Mouse (Mus musculus) embryonic facial prominence, embryonic 15.5 days (tissue): ENCODE data around the gene Gipc3. TPM values are rescaled to one million over a fixed set of nuclear protein-coding genes. Genes with fewer than 3 reads are reported as not detected.
A peak's percentile ranks its signal among the peaks of the same experiment; 100 is the strongest.

Experiments
- ATAC-seq: fragments of 200-750 bp; cut with Nextera tagmentation; 2 replicates; pipeline ENCODE4 v1.8.0; 2017; ENCODE audit warnings: low read depth, moderate TSS enrichment; ENCODE audit not compliant: insufficient number of reproducible peaks, low FRiP score, low TSS enrichment
- H3K27ac ChIP-seq: fragments of 300-500 bp; sonication (generic); replicated peaks from 2 replicates; pipeline ENCODE4 v1.5.1; 2015; ENCODE audit warnings: mild to moderate bottlenecking, inconsistent platforms
- H3K27me3 ChIP-seq: fragments of 300-500 bp; sonication (generic); 2 replicates; pipeline ENCODE4 v1.6.1; 2015; ENCODE audit warnings: inconsistent platforms
- H3K36me3 ChIP-seq: fragments of 300-500 bp; sonication (generic); 2 replicates; pipeline ENCODE4 v1.6.1; 2015; ENCODE audit warnings: mild to moderate bottlenecking, inconsistent platforms
- H3K4me1 ChIP-seq: fragments of 300-500 bp; sonication (generic); 2 replicates; pipeline ENCODE4 v1.6.1; 2015; ENCODE audit warnings: inconsistent platforms
- H3K4me2 ChIP-seq: fragments of 300-500 bp; sonication (generic); replicated peaks from 2 replicates; pipeline ENCODE4 v1.6.1; 2015; ENCODE audit warnings: mild to moderate bottlenecking, inconsistent platforms
- H3K4me3 ChIP-seq: fragments of 300-500 bp; sonication (generic); replicated peaks from 2 replicates; pipeline ENCODE4 v1.5.1; 2015; ENCODE audit warnings: mild to moderate bottlenecking, inconsistent platforms
- H3K9ac ChIP-seq: fragments of 300-500 bp; sonication (generic); 2 replicates; pipeline ENCODE4 v1.6.1; 2015; ENCODE audit warnings: inconsistent platforms
- H3K9me3 ChIP-seq: fragments of 300-500 bp; sonication (generic); replicated peaks from 2 replicates; pipeline ENCODE4 v1.6.1; 2016; ENCODE audit warnings: inconsistent platforms
- WGBS: fragments of 180-500 bp; shearing (Covaris S2); methylation state at CpG from one replicate; pipeline ENCODE4 v1.1.7; 2015; 5-methylcytosine and 5-hydroxymethylcytosine counted together
- polyA plus RNA-seq: library from polyadenylated mRNA; unstranded; fragments of >200 nt; fragmentation: Nextera tagmentation; extraction: Ambion mirVana; gene quantifications from 2 replicates; pipeline ENCODE4 v1.2.1, GENCODE M21; 2015

Gene Gipc3
- polyA plus RNA-seq, 1 experiment from 2014 or later, result 0.29 TPM

- ATAC-seq, result no peak
- Histone ChIP-seq H3K4me3 (no peak overlapping the region), H3K36me3 (no peaks in the 10 kb centered on the region), H3K27me3 (peaks cover 15% of the 10 kb centered on the region), H3K9ac (no peak overlapping the region), H3K27ac (no peak overlapping the region), H3K9me3 (no peaks in the 10 kb centered on the region), H3K4me1 (peaks cover 55% of the 10 kb centered on the region), H3K4me2 (no peak overlapping the region)
- 86% methylated on average over 6 of the region's 6 CpGs for WGBS
These were observed 47.9 kb downstream of the Gipc3 start for GRCm38 (mm10) chr10:81295185-81295584.

GRCm38 (mm10) chr10:81294442-81294841, 48.6 kb downstream of the Gipc3 start:
- Histone ChIP-seq H3K4me1 (peaks cover 56% of the 10 kb centered on the region), H3K36me3 (no peaks in the 10 kb centered on the region), H3K27me3 (peaks cover 20% of the 10 kb centered on the region), H3K9ac (0 out of 2 replicates have a peak overlapping the region, but pooled peaks have one; percentile 63), H3K4me2 (peak overlapping the region; percentile 88), H3K4me3 (peak overlapping the region; percentile 75), H3K27ac (no peak overlapping the region), H3K9me3 (no peaks in the 10 kb centered on the region)
- 40% methylated on average over 8 of the region's 8 CpGs for WGBS
- ATAC-seq, result no peak

- H3K9ac ChIP-seq, result peak overlapping the region; percentile 63
- H3K9me3 ChIP-seq, result no peaks in the 10 kb centered on the region
- H3K36me3 ChIP-seq, result no peaks in the 10 kb centered on the region
- H3K27me3 ChIP-seq, result peaks cover 20% of the 10 kb centered on the region
- peak overlapping the region; percentile 75 for H3K4me3 ChIP-seq
- peak overlapping the region; percentile 88 for H3K4me2 ChIP-seq
- no peak for ATAC-seq
- peaks cover 52% of the 10 kb centered on the region for H3K4me1 ChIP-seq
- 3% methylated on average over 25 of the region's 25 CpGs for WGBS
- H3K27ac ChIP-seq, result peak overlapping the region; percentile 87
These were observed 49.6 kb downstream of the Gipc3 start for GRCm38 (mm10) chr10:81293334-81294030.

- H3K9me3 ChIP-seq, result no peaks in the 10 kb centered on the region
- H3K4me3 ChIP-seq, result peak within 1 kb of the TSS; percentile 75
- peak; percentile 95 for ATAC-seq
- under 1% methylated on average over 78 of the region's 80 CpGs for WGBS
- H3K36me3 ChIP-seq, result no peaks in the 10 kb centered on the region
- H3K9ac ChIP-seq, result peak within 1 kb of the TSS; percentile 63
- H3K27ac ChIP-seq, result peak within 1 kb of the TSS; percentile 87
- peaks cover 20% of the 10 kb centered on the region for H3K27me3 ChIP-seq
- H3K4me1 ChIP-seq, result peaks cover 51% of the 10 kb centered on the region
- peak within 1 kb of the TSS; percentile 88 for H3K4me2 ChIP-seq
These were observed 50.3 kb downstream of the Gipc3 start, which contains the start of gene Pip5k1c for GRCm38 (mm10) chr10:81292554-81293333. TSS of gene Pip5k1c (plus strand) at chr10:81292963.

- Histone ChIP-seq H3K36me3 (no peaks in the 10 kb centered on the region), H3K4me3 (peak within 1 kb of the TSS; percentile 75), H3K4me2 (peak within 1 kb of the TSS; percentile 88), H3K4me1 (peaks cover 46% of the 10 kb centered on the region), H3K9ac (no peak within 1 kb of the TSS), H3K27ac (peak within 1 kb of the TSS; percentile 75), H3K27me3 (peaks cover 20% of the 10 kb centered on the region), H3K9me3 (no peaks in the 10 kb centered on the region)
- 62% methylated on average over 9 of the region's 9 CpGs for WGBS
- no peak for ATAC-seq
These were observed 51.5 kb downstream of the Gipc3 start, which contains the start of gene Tjp3 for GRCm38 (mm10) chr10:81291511-81292104. TSS of gene Tjp3 (minus strand) at chr10:81291581.

- Histone ChIP-seq H3K4me1 (peaks cover 47% of the 10 kb centered on the region), H3K27ac (peak overlapping the region; percentile 75), H3K9ac (no peak overlapping the region), H3K4me2 (peak overlapping the region; percentile 24), H3K27me3 (peaks cover 20% of the 10 kb centered on the region), H3K36me3 (no peaks in the 10 kb centered on the region), H3K9me3 (no peaks in the 10 kb centered on the region), H3K4me3 (peak overlapping the region; percentile 19)
- 10% methylated on average over 24 of the region's 24 CpGs for WGBS
- ATAC-seq, result no peak
These were observed 52.2 kb downstream of the Gipc3 start for GRCm38 (mm10) chr10:81290698-81291460.

- H3K27me3 ChIP-seq, result peaks cover 28% of the 10 kb centered on the region
These were observed 53.3 kb downstream of the Gipc3 start for GRCm38 (mm10) chr10:81289811-81290210.

GRCm38 (mm10) chr10:81289278-81289677, 53.8 kb downstream of the Gipc3 start:
- no peaks in the 10 kb centered on the region for H3K9me3 ChIP-seq
- no peak overlapping the region for H3K9ac ChIP-seq
- no peak overlapping the region for H3K4me3 ChIP-seq
- H3K27ac ChIP-seq, result 0 out of 2 replicates have a peak overlapping the region, but pooled peaks have one; percentile 34
- H3K27me3 ChIP-seq, result peaks cover 33% of the 10 kb centered on the region
- H3K4me2 ChIP-seq, result no peak overlapping the region
- WGBS, result 6% methylated on average over 7 of the region's 7 CpGs
- no peaks in the 10 kb centered on the region for H3K36me3 ChIP-seq
- H3K4me1 ChIP-seq, result peaks cover 44% of the 10 kb centered on the region
- ATAC-seq, result no peak

More at GRCm38 (mm10) chr10:81289811-81290210, 53.3 kb downstream of the Gipc3 start:
- H3K4me3 ChIP-seq, result no peak overlapping the region; the same call in 1 of the 2 replicates
- H3K9me3 ChIP-seq, result no peaks in the 10 kb centered on the region
- WGBS, result 59% methylated on average over 14 of the region's 14 CpGs
- peaks cover 45% of the 10 kb centered on the region for H3K4me1 ChIP-seq
- H3K27ac ChIP-seq, result no peak overlapping the region
- no peak for ATAC-seq
- H3K36me3 ChIP-seq, result no peaks in the 10 kb centered on the region
- no peak overlapping the region for H3K4me2 ChIP-seq
- no peak overlapping the region for H3K9ac ChIP-seq

- H3K4me3 ChIP-seq, result no peak overlapping the region
- ATAC-seq, result no peak
- peaks cover 40% of the 10 kb centered on the region for H3K27me3 ChIP-seq
- WGBS, result 27% methylated on average over 6 of the region's 6 CpGs
- no peaks in the 10 kb centered on the region for H3K9me3 ChIP-seq
- H3K9ac ChIP-seq, result no peak overlapping the region
- H3K4me2 ChIP-seq, result no peak overlapping the region
- H3K4me1 ChIP-seq, result peaks cover 44% of the 10 kb centered on the region
- no peaks in the 10 kb centered on the region for H3K36me3 ChIP-seq
- H3K27ac ChIP-seq, result no peak overlapping the region
These were observed 54.5 kb downstream of the Gipc3 start for GRCm38 (mm10) chr10:81288601-81289000.

GRCm38 (mm10) chr10:81287513-81288157, 55.4 kb downstream of the Gipc3 start:
- H3K27me3 ChIP-seq, result peaks cover 47% of the 10 kb centered on the region
- H3K4me2 ChIP-seq, result no peak overlapping the region
- no peak overlapping the region for H3K27ac ChIP-seq
- H3K9me3 ChIP-seq, result no peaks in the 10 kb centered on the region
- no peak overlapping the region for H3K9ac ChIP-seq
- no peak for ATAC-seq
- 59% methylated on average over 8 of the region's 8 CpGs for WGBS
- H3K36me3 ChIP-seq, result no peaks in the 10 kb centered on the region
- no peak overlapping the region for H3K4me3 ChIP-seq
- H3K4me1 ChIP-seq, result peaks cover 41% of the 10 kb centered on the region
